Mouse (Mus musculus) liver, adult 2 months (tissue): ENCODE measurements around the gene Htr2c. TPM values are rescaled to one million over a fixed set of nuclear protein-coding genes. Genes with fewer than 3 reads are reported as not detected.

Source experiments
- DNase-seq: peaks from one replicate; pipeline ENCODE4 v3.0.0-alpha.2; 2011; ENCODE audit warnings: low read depth, low spot score; ENCODE audit errors: extremely low read depth
- H3K27ac ChIP-seq: fragments of 200-500 bp; replicated peaks from 2 replicates; pipeline ENCODE4 v1.5.1; 2012; ENCODE audit warnings: low read depth, mild to moderate bottlenecking, control low read depth, inconsistent platforms, low read length; ENCODE audit not compliant: insufficient read depth
- H3K27me3 ChIP-seq: fragments of 200-500 bp; 2 replicates; pipeline ENCODE4 v1.6.1; 2012; ENCODE audit warnings: mild to moderate bottlenecking, moderate library complexity, low read length, inconsistent platforms; ENCODE audit not compliant: control insufficient read depth, insufficient read depth
- H3K36me3 ChIP-seq: fragments of 200-500 bp; 2 replicates; pipeline ENCODE4 v1.6.1; 2012; ENCODE audit warnings: low read length, inconsistent platforms; ENCODE audit not compliant: control insufficient read depth, insufficient read depth
- H3K4me1 ChIP-seq: fragments of 200-500 bp; 2 replicates; pipeline ENCODE4 v1.6.1; 2011; ENCODE audit warnings: low read length; ENCODE audit not compliant: control insufficient read depth, insufficient read depth
- H3K4me3 ChIP-seq: fragments of 200-500 bp; 2 replicates; pipeline ENCODE4 v1.5.1; 2011; ENCODE audit warnings: low read depth, mild to moderate bottlenecking, control low read depth, low read length, moderate library complexity; ENCODE audit not compliant: insufficient read depth
- H3K79me2 ChIP-seq: fragments of 200-500 bp; 2 replicates; pipeline ENCODE4 v1.6.1; 2012; ENCODE audit warnings: inconsistent platforms, mild to moderate bottlenecking, low read length, moderate library complexity; ENCODE audit not compliant: control insufficient read depth, insufficient read depth
- H3K9ac ChIP-seq: fragments of 200-500 bp; 2 replicates; pipeline ENCODE4 v1.6.1; 2012; ENCODE audit warnings: low read depth, mild to moderate bottlenecking, control low read depth, inconsistent platforms, low read length
- CTCF ChIP-seq: fragments of 200-500 bp; IDR thresholded peaks from 2 replicates; pipeline ENCODE4 v1.5.1; 2011; ENCODE audit warnings: low read depth, low read length, control low read depth
- POLR2A ChIP-seq: fragments of 200-500 bp; IDR thresholded peaks from 2 replicates; pipeline ENCODE4 v1.6.1; 2011; ENCODE audit warnings: low read length, control low read depth; ENCODE audit not compliant: insufficient read depth; ENCODE audit errors: extremely low read depth
- WGBS: fragments of 180-500 bp; shearing (Covaris S2); methylation state at CpG from one replicate; pipeline ENCODE4 v1.1.7; 2018; 5-methylcytosine and 5-hydroxymethylcytosine counted together
- polyA plus RNA-seq: library from polyadenylated mRNA; depleted of rRNA; stranded (reverse); fragments of >200 nt; gene quantifications from 2 replicates; pipeline ENCODE4 v1.2.3, GENCODE M21; 2012
- total RNA-seq: library from RNA; depleted of rRNA; stranded (reverse); fragments of >200 nt; gene quantifications from 2 replicates; pipeline ENCODE4 v1.2.3, GENCODE M21; 2014

The Htr2c gene
- total and polyA plus RNA-seq, 2 experiments: not detected

GRCm38 (mm10) chrX:146959960-146960359 lies 2.4 kb upstream of the Htr2c start:
- no peaks in the 10 kb centered on the region for H3K36me3 ChIP-seq
- H3K27ac ChIP-seq: no peak overlapping the region
- no peak for DNase-seq
- WGBS: 10% methylated on average over 10 of the region's 10 CpGs
- no peak overlapping the region for H3K9ac ChIP-seq
- 0 out of 2 replicates have a peak, but pooled peaks cover 2% of the 10 kb centered on the region for H3K27me3 ChIP-seq
- no peaks in the 10 kb centered on the region for H3K79me2 ChIP-seq
- TF ChIP-seq CTCF (no peak), POLR2A (no peak)
- H3K4me1 ChIP-seq: no peaks in the 10 kb centered on the region
- no peak overlapping the region for H3K4me3 ChIP-seq

- H3K36me3 ChIP-seq: no peaks in the 10 kb centered on the region
- TF ChIP-seq CTCF: no peak
- TF ChIP-seq POLR2A: no peak
- no peaks in the 10 kb centered on the region for H3K79me2 ChIP-seq
- H3K9ac ChIP-seq: no peak overlapping the region
- H3K4me3 ChIP-seq: no peak overlapping the region
- no peak for DNase-seq
- no peaks in the 10 kb centered on the region for H3K4me1 ChIP-seq
- WGBS: 3% methylated on average over 36 of the region's 37 CpGs
- H3K27me3 ChIP-seq: 0 out of 2 replicates have a peak, but pooled peaks cover 2% of the 10 kb centered on the region
- H3K27ac ChIP-seq: no peak overlapping the region
Measured at GRCm38 (mm10) chrX:146962914-146963547, 718 bp downstream of the Htr2c start.

- no peaks in the 10 kb centered on the region for H3K27me3 ChIP-seq
- no peak for TF ChIP-seq POLR2A
- TF ChIP-seq CTCF: peak; percentile 24; the same call in 1 of the 2 replicates
- no peaks in the 10 kb centered on the region for H3K79me2 ChIP-seq
- no peak overlapping the region for H3K27ac ChIP-seq
- WGBS: 60% methylated on average over 5 of the region's 5 CpGs
- no peak overlapping the region for H3K9ac ChIP-seq
- no peaks in the 10 kb centered on the region for H3K4me1 ChIP-seq
- peak; percentile 0 for DNase-seq
- no peaks in the 10 kb centered on the region for H3K36me3 ChIP-seq
- no peak overlapping the region for H3K4me3 ChIP-seq
Measured at GRCm38 (mm10) chrX:146979931-146980330, 17.6 kb downstream of the Htr2c start.

GRCm38 (mm10) chrX:147055730-147056129 lies 93.4 kb downstream of the Htr2c start:
- no peak overlapping the region for H3K4me3 ChIP-seq
- no peaks in the 10 kb centered on the region for H3K27me3 ChIP-seq
- 11% methylated on average over 3 of the region's 3 CpGs for WGBS
- DNase-seq: peak; percentile 34
- no peak overlapping the region for H3K9ac ChIP-seq
- H3K79me2 ChIP-seq: no peaks in the 10 kb centered on the region
- H3K27ac ChIP-seq: no peak overlapping the region
- H3K36me3 ChIP-seq: no peaks in the 10 kb centered on the region
- TF ChIP-seq CTCF: no peak
- no peak for TF ChIP-seq POLR2A
- no peaks in the 10 kb centered on the region for H3K4me1 ChIP-seq

- H3K9ac ChIP-seq: no peak overlapping the region
- no peaks in the 10 kb centered on the region for H3K4me1 ChIP-seq
- H3K27me3 ChIP-seq: no peaks in the 10 kb centered on the region
- no peak overlapping the region for H3K4me3 ChIP-seq
- TF ChIP-seq POLR2A (no peak), CTCF (peak; percentile 21; the same call in 1 of the 2 replicates)
- peak; percentile 0 for DNase-seq
- no peaks in the 10 kb centered on the region for H3K36me3 ChIP-seq
- H3K27ac ChIP-seq: no peak overlapping the region
- no peaks in the 10 kb centered on the region for H3K79me2 ChIP-seq
Measured at GRCm38 (mm10) chrX:147071622-147072021, 109.3 kb downstream of the Htr2c start.

- DNase-seq: no peak
- H3K79me2 ChIP-seq: no peaks in the 10 kb centered on the region
- no peak for TF ChIP-seq CTCF
- TF ChIP-seq POLR2A: no peak
- WGBS: 22% methylated on average over 1 of the region's 1 CpGs
- no peak overlapping the region for H3K27ac ChIP-seq
- H3K9ac ChIP-seq: no peak overlapping the region
- H3K27me3 ChIP-seq: no peaks in the 10 kb centered on the region
- H3K36me3 ChIP-seq: no peaks in the 10 kb centered on the region
- H3K4me1 ChIP-seq: no peaks in the 10 kb centered on the region
- no peak overlapping the region for H3K4me3 ChIP-seq
Measured at GRCm38 (mm10) chrX:147119155-147119554, 156.8 kb downstream of the Htr2c start.
